Mouse (Mus musculus): ENCODE measurements at regions not wholly inside any gene's neighbourhood (a gene's known extent, or its start where the extent isn't known, plus 50 kb on each side); places are given as distances from the start of the nearest gene placed in this dataset.

GRCm38 (mm10) chr14:58436096-58436495 lies 365.7 kb downstream of the Fgf9 start:
- DNase-seq (ENCODE audit: low read depth, low spot score): no peak
- no peaks in the 10 kb centered on the region for H3K36me3 ChIP-seq (ENCODE audit: control insufficient read depth in 1 of 2, insufficient read depth in 2 of 2, low read length in 2 of 2)
- H3K27ac ChIP-seq (ENCODE audit: control insufficient read depth, low read depth, low read length): no peak overlapping the region
- H3K4me3 ChIP-seq (ENCODE audit: control insufficient read depth in 1 of 2, insufficient read depth in 1 of 2, low read depth in 2 of 2, low read length in 2 of 2): no peak overlapping the region
- no peaks in the 10 kb centered on the region for H3K9me3 ChIP-seq (replicated peaks; ENCODE audit: insufficient read depth, low read length)
- H3K4me1 ChIP-seq (ENCODE audit: control insufficient read depth in 1 of 2, insufficient read depth in 2 of 2, low read length in 2 of 2): no peaks in the 10 kb centered on the region
- TF ChIP-seq ZNF384 (IDR thresholded peaks at IDR 0.05; ENCODE audit: low read depth, low read length): no peak
- TF ChIP-seq KAT2A (conservative IDR thresholded peaks at IDR 0.05; ENCODE audit: low read depth, low read length): no peak
- no peak for TF ChIP-seq RCOR1 (IDR thresholded peaks at IDR 0.05; ENCODE audit: low read depth, low read length)
- no peak for TF ChIP-seq NELFE (IDR thresholded peaks at IDR 0.05; ENCODE audit: low read depth, low read length)
- TF ChIP-seq RAD21 (IDR thresholded peaks at IDR 0.05; ENCODE audit: low read depth, low read length): no peak
- no peak for TF ChIP-seq MAZ (IDR thresholded peaks at IDR 0.05; ENCODE audit: low read depth, low read length)
- no peak for TF ChIP-seq POLR2A (IDR thresholded peaks at IDR 0.05; ENCODE audit: control insufficient read depth in 1 of 2, insufficient read depth in 1 of 2, low read depth in 1 of 2, low read length in 2 of 2, poor library complexity in 1 of 2)
- TF ChIP-seq UBTF (IDR thresholded peaks at IDR 0.05; ENCODE audit: borderline replicate concordance, insufficient read depth, low read depth, low read length): no peak
- TF ChIP-seq CHD2 (IDR thresholded peaks at IDR 0.05; ENCODE audit: low read length): no peak
- TF ChIP-seq TBP (IDR thresholded peaks at IDR 0.05; ENCODE audit: low read depth, low read length): no peak
- TF ChIP-seq GABPA (IDR thresholded peaks at IDR 0.05; ENCODE audit: low read depth, low read length): no peak
- no peak for TF ChIP-seq MXI1 (IDR thresholded peaks at IDR 0.05; ENCODE audit: low read depth, low read length)
- no peak for TF ChIP-seq POLR2AphosphoS2 (IDR thresholded peaks at IDR 0.05; ENCODE audit: low read length)
- no peak for TF ChIP-seq MYB (IDR thresholded peaks at IDR 0.05; ENCODE audit: low read depth, low read length)
- no peak for TF ChIP-seq USF1 (IDR thresholded peaks at IDR 0.05; ENCODE audit: low read depth, low read length)
- no peak overlapping the region for H3K9ac ChIP-seq (ENCODE audit: control insufficient read depth, low read depth, low read length, poor library complexity, severe bottlenecking)
- no peaks in the 10 kb centered on the region for H3K27me3 ChIP-seq (ENCODE audit: control insufficient read depth in 1 of 2, insufficient read depth in 2 of 2, low read length in 2 of 2)
- no peaks in the 10 kb centered on the region for H3K79me2 ChIP-seq (ENCODE audit: control insufficient read depth, insufficient read depth, low read length, poor library complexity)

- Histone ChIP-seq H3K4me3 (ENCODE audit: control insufficient read depth in 1 of 2, insufficient read depth in 1 of 2, low read depth in 2 of 2, low read length in 2 of 2) (no peak overlapping the region), H3K27me3 (ENCODE audit: control insufficient read depth in 1 of 2, insufficient read depth in 2 of 2, low read length in 2 of 2) (no peaks in the 10 kb centered on the region), H3K9me3 (replicated peaks; ENCODE audit: insufficient read depth, low read length) (no peaks in the 10 kb centered on the region), H3K79me2 (ENCODE audit: control insufficient read depth, insufficient read depth, low read length, poor library complexity) (no peaks in the 10 kb centered on the region), H3K4me1 (ENCODE audit: control insufficient read depth in 1 of 2, insufficient read depth in 2 of 2, low read length in 2 of 2) (no peaks in the 10 kb centered on the region), H3K9ac (ENCODE audit: control insufficient read depth, low read depth, low read length, poor library complexity, severe bottlenecking) (no peak overlapping the region), H3K36me3 (ENCODE audit: control insufficient read depth in 1 of 2, insufficient read depth in 2 of 2, low read length in 2 of 2) (no peaks in the 10 kb centered on the region), H3K27ac (ENCODE audit: control insufficient read depth, low read depth, low read length) (no peak overlapping the region)
- DNase-seq (ENCODE audit: low read depth, low spot score): no peak
- no peak for TF ChIP-seq MYB (IDR thresholded peaks at IDR 0.05; ENCODE audit: low read depth, low read length)
- TF ChIP-seq MYC (IDR thresholded peaks at IDR 0.05; ENCODE audit: low read depth, low read length): no peak
- TF ChIP-seq SIN3A (IDR thresholded peaks at IDR 0.05; ENCODE audit: low read length): no peak
These were observed 356.1 kb downstream of the Fgf9 start for GRCm38 (mm10) chr14:58426472-58426871.

- Histone ChIP-seq H3K4me1 (ENCODE audit: control insufficient read depth in 1 of 2, insufficient read depth in 2 of 2, low read length in 2 of 2) (no peaks in the 10 kb centered on the region), H3K9me3 (replicated peaks; ENCODE audit: insufficient read depth, low read length) (no peaks in the 10 kb centered on the region), H3K36me3 (ENCODE audit: control insufficient read depth in 1 of 2, insufficient read depth in 2 of 2, low read length in 2 of 2) (no peaks in the 10 kb centered on the region), H3K9ac (ENCODE audit: control insufficient read depth, low read depth, low read length, poor library complexity, severe bottlenecking) (no peak overlapping the region), H3K27me3 (ENCODE audit: control insufficient read depth in 1 of 2, insufficient read depth in 2 of 2, low read length in 2 of 2) (no peaks in the 10 kb centered on the region), H3K27ac (ENCODE audit: control insufficient read depth, low read depth, low read length) (no peak overlapping the region), H3K4me3 (ENCODE audit: control insufficient read depth in 1 of 2, insufficient read depth in 1 of 2, low read depth in 2 of 2, low read length in 2 of 2) (no peak overlapping the region), H3K79me2 (ENCODE audit: control insufficient read depth, insufficient read depth, low read length, poor library complexity) (no peaks in the 10 kb centered on the region)
- no peak for DNase-seq (ENCODE audit: low read depth, low spot score)
- no peak for TF ChIP-seq E2F4 (IDR thresholded peaks at IDR 0.05; ENCODE audit: borderline replicate concordance, low read depth, low read length)
- TF ChIP-seq UBTF (IDR thresholded peaks at IDR 0.05; ENCODE audit: borderline replicate concordance, insufficient read depth, low read depth, low read length): no peak
- no peak for TF ChIP-seq ZNF384 (IDR thresholded peaks at IDR 0.05; ENCODE audit: low read depth, low read length)
- TF ChIP-seq MAZ (IDR thresholded peaks at IDR 0.05; ENCODE audit: low read depth, low read length): no peak
- TF ChIP-seq SMC3 (IDR thresholded peaks at IDR 0.05; ENCODE audit: low read depth, low read length): no peak
- no peak for TF ChIP-seq MAFK (IDR thresholded peaks at IDR 0.05; ENCODE audit: borderline replicate concordance, low read depth, low read length)
- TF ChIP-seq SIN3A (IDR thresholded peaks at IDR 0.05; ENCODE audit: low read length): no peak
- TF ChIP-seq RAD21 (IDR thresholded peaks at IDR 0.05; ENCODE audit: low read depth, low read length): no peak
- no peak for TF ChIP-seq BHLHE40 (IDR thresholded peaks at IDR 0.05; ENCODE audit: borderline replicate concordance, low read depth, low read length)
- TF ChIP-seq USF1 (IDR thresholded peaks at IDR 0.05; ENCODE audit: low read depth, low read length): no peak
- TF ChIP-seq EP300 (IDR thresholded peaks at IDR 0.05; ENCODE audit: low read depth in 1 of 2, low read length in 2 of 2): no peak
- no peak for TF ChIP-seq RCOR1 (IDR thresholded peaks at IDR 0.05; ENCODE audit: low read depth, low read length)
- TF ChIP-seq GABPA (IDR thresholded peaks at IDR 0.05; ENCODE audit: low read depth, low read length): no peak
These were observed 351.6 kb downstream of the Fgf9 start for GRCm38 (mm10) chr14:58421904-58422303.

All from MEL (cell line).